Mouse (Mus musculus): ENCODE measurements around the gene Cmtm8. TPM values are rescaled to one million over a fixed set of nuclear protein-coding genes. Genes with fewer than 3 reads are reported as not detected.

Cmtm8 gene
- polyA plus RNA-seq, 1 experiment, result 4.2 TPM

DNA sequence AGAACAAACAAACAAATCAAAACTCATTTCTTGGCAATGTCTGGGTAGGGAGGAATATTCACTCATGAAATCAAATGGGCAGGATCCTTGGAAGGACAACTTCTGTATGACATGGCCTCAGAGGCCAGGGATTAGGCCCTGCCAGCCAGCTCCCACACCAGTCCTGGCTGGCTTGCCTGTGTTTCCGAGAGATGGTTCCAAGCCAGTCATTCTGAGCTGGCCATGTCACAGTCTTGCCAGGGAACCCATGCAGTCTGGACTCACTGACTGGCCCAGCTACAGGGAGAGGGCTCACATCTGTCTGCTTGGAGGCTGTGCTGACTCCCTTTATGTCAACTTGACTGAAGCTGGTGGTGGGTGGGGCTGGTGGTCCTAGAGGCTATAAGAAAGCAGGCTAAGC lies 41.8 kb downstream of the Cmtm8 start:
- H3K4me1 ChIP-seq (ENCODE audit: control insufficient read depth, insufficient read depth, low read length), result no peaks in the 10 kb centered on the region
- H3K27me3 ChIP-seq (ENCODE audit: control insufficient read depth, insufficient read depth, low read length), result no peaks in the 10 kb centered on the region
- TF ChIP-seq POLR2A (IDR thresholded peaks at IDR 0.05; ENCODE audit: borderline replicate concordance, insufficient read depth, low read length) (no peak), CTCF (IDR thresholded peaks at IDR 0.05; ENCODE audit: borderline replicate concordance, insufficient read depth, low read depth, low read length) (no peak)
- DNase-seq, result no peak
- H3K27ac ChIP-seq (ENCODE audit: insufficient read depth, low read length), result no peak overlapping the region
- 22% methylated on average over 1 of the region's 1 CpGs for WGBS
- H3K4me3 ChIP-seq (replicated peaks; ENCODE audit: insufficient read depth, low read depth, low read length), result no peak overlapping the region

DNA sequence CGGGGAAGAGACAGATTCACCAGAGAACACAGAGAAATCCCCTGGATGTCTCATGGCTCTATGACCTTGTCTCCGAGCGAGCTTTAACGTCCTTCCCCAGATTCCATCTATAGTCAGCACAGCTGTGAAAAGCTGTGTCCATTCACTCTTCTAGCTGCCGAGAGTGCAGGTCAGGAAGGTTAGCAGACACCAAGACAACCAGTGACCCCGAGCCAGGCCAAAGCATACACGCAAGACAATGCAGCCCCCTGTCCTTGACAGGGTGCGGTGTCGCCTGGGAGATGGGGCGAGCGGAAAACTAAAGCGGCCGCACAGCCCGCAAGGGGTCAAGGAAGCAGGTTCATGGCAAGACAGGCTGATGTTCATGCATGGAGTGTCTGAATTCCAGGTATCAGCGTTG lies 42.7 kb downstream of the Cmtm8 start:
- no peak overlapping the region for H3K27ac ChIP-seq (ENCODE audit: insufficient read depth, low read length)
- WGBS, result 58% methylated on average over 15 of the region's 15 CpGs
- H3K4me1 ChIP-seq (ENCODE audit: control insufficient read depth, insufficient read depth, low read length), result no peaks in the 10 kb centered on the region
- TF ChIP-seq POLR2A (IDR thresholded peaks at IDR 0.05; ENCODE audit: borderline replicate concordance, insufficient read depth, low read length), result no peak
- no peak for TF ChIP-seq CTCF (IDR thresholded peaks at IDR 0.05; ENCODE audit: borderline replicate concordance, insufficient read depth, low read depth, low read length)
- no peak overlapping the region for H3K4me3 ChIP-seq (replicated peaks; ENCODE audit: insufficient read depth, low read depth, low read length)
- no peak for DNase-seq
- H3K27me3 ChIP-seq (ENCODE audit: control insufficient read depth, insufficient read depth, low read length), result no peaks in the 10 kb centered on the region

DNA sequence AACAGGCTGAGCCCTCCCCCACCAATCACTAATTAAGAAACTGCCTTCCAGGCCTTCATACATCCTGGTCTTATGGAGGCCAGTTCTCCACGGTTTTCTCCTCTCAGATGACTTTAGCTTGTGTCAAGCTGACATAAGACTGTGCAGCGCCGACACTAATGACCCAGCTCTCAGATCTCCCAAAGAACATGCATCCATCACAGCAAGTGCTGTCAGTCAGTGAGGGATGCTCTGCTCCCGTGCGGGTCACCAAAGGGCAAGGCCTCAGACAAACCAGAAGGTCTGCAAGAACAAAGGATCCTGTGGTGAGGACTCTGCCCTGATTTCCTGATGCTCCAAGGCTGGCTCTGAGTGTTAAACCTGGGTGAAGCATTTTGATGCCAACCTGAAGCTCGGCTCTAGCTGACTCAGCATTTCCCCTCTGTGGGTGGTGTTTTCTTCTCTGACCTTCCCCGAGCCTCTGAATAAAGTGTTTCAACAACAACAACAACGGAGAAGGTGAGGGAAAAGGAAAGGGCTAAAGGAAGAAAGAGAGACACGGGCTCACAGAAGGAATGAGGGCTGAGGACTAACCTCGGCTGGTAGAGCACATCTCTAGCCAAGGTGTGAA lies 44.4 kb downstream of the Cmtm8 start:
- Histone ChIP-seq H3K27me3 (ENCODE audit: control insufficient read depth, insufficient read depth, low read length) (no peaks in the 10 kb centered on the region), H3K4me3 (replicated peaks; ENCODE audit: insufficient read depth, low read depth, low read length) (no peak overlapping the region), H3K4me1 (ENCODE audit: control insufficient read depth, insufficient read depth, low read length) (no peaks in the 10 kb centered on the region), H3K27ac (ENCODE audit: insufficient read depth, low read length) (no peak overlapping the region)
- no peak for DNase-seq
- TF ChIP-seq POLR2A (IDR thresholded peaks at IDR 0.05; ENCODE audit: borderline replicate concordance, insufficient read depth, low read length) (no peak), CTCF (IDR thresholded peaks at IDR 0.05; ENCODE audit: borderline replicate concordance, insufficient read depth, low read depth, low read length) (no peak)
- 72% methylated on average over 10 of the region's 10 CpGs for WGBS

- no peak overlapping the region for H3K27ac ChIP-seq (ENCODE audit: insufficient read depth, low read length)
- no peak for TF ChIP-seq CTCF (IDR thresholded peaks at IDR 0.05; ENCODE audit: borderline replicate concordance, insufficient read depth, low read depth, low read length)
- no peak for TF ChIP-seq POLR2A (IDR thresholded peaks at IDR 0.05; ENCODE audit: borderline replicate concordance, insufficient read depth, low read length)
- H3K27me3 ChIP-seq (ENCODE audit: control insufficient read depth, insufficient read depth, low read length), result no peaks in the 10 kb centered on the region
- no peaks in the 10 kb centered on the region for H3K4me1 ChIP-seq (ENCODE audit: control insufficient read depth, insufficient read depth, low read length)
- WGBS, result 58% methylated on average over 6 of the region's 6 CpGs
- no peak overlapping the region for H3K4me3 ChIP-seq (replicated peaks; ENCODE audit: insufficient read depth, low read depth, low read length)
- no peak for DNase-seq
Measured at GRCm38 (mm10) chr9:114798845-114799244, 45.1 kb downstream of the Cmtm8 start.

DNA sequence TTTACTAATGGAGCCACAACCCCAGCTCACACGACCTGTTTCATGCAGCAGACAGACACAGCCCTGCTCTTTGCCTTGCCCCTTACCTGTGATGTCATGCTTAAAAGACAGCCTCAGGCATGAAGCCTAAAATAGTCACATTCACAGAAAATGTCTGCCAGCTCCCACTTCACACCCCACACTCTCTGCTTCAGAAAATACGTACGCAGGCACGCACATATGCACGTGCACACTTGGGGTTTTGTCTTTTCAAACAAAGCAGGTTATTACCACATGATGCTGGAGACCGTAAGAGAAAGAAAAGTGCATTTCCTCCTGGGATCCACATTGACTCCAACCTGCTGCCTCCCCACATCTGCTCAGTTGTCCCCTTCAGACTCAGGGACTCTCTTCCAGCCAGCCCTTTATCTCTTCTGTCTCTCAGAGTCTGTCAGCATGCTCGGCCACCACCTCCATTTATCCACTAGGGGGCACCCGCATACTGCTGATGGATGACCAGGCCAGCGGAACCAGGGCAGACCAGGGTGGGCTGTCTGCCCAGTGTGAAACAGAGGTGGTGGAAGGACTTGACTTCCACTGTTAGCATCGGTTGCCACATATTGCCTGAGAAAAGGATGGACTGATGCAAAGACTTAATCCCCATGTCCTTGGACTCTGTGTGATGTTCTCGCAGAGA lies 46.5 kb downstream of the Cmtm8 start:
- no peak for TF ChIP-seq POLR2A (IDR thresholded peaks at IDR 0.05; ENCODE audit: borderline replicate concordance, insufficient read depth, low read length)
- TF ChIP-seq CTCF (IDR thresholded peaks at IDR 0.05; ENCODE audit: borderline replicate concordance, insufficient read depth, low read depth, low read length), result peak; percentile 96
- WGBS, result 54% methylated on average over 11 of the region's 11 CpGs
- peak; percentile 69 to 80 for DNase-seq

DNA sequence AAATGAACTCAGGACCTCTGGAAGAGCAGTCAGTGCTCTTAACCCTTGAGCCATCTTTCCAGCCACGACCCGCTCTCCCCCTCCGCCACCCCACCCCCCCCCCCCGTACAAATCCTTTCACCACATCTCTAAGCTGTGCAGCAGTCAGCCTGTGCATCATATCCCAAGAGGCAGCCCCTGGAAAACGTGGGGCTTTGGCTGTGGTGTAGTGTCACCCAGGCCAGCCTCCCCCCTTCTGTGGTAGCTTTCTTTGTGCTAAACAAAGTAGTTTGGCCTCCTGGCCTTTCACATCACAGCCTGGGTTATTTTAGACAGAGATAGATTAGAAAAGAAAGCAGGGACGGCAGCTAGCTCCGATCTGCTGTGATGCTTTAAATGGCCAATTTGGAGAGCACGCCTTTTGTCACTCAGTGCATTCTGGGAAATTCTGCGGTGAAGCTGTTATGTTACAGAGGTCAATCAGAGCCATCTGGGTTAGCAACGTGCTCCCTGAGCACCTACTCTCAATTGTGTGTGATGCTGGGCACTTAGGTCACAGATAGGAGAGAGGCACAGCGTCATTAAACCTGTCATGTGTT lies 47.4 kb downstream of the Cmtm8 start:
- Histone ChIP-seq H3K27ac (ENCODE audit: insufficient read depth, low read length) (no peak overlapping the region), H3K27me3 (ENCODE audit: control insufficient read depth, insufficient read depth, low read length) (no peaks in the 10 kb centered on the region), H3K4me3 (replicated peaks; ENCODE audit: insufficient read depth, low read depth, low read length) (no peak overlapping the region), H3K4me1 (ENCODE audit: control insufficient read depth, insufficient read depth, low read length) (no peaks in the 10 kb centered on the region)
- no peak for DNase-seq
- 58% methylated on average over 11 of the region's 11 CpGs for WGBS
- TF ChIP-seq POLR2A (IDR thresholded peaks at IDR 0.05; ENCODE audit: borderline replicate concordance, insufficient read depth, low read length), result no peak
- TF ChIP-seq CTCF (IDR thresholded peaks at IDR 0.05; ENCODE audit: borderline replicate concordance, insufficient read depth, low read depth, low read length), result no peak

More for the DNA sequence above, 46.5 kb downstream of the Cmtm8 start:
- no peaks in the 10 kb centered on the region for H3K27me3 ChIP-seq (ENCODE audit: control insufficient read depth, insufficient read depth, low read length)
- H3K4me1 ChIP-seq (ENCODE audit: control insufficient read depth, insufficient read depth, low read length), result no peaks in the 10 kb centered on the region
- H3K4me3 ChIP-seq (replicated peaks; ENCODE audit: insufficient read depth, low read depth, low read length), result no peak overlapping the region
- H3K27ac ChIP-seq (ENCODE audit: insufficient read depth, low read length), result no peak overlapping the region

DNA sequence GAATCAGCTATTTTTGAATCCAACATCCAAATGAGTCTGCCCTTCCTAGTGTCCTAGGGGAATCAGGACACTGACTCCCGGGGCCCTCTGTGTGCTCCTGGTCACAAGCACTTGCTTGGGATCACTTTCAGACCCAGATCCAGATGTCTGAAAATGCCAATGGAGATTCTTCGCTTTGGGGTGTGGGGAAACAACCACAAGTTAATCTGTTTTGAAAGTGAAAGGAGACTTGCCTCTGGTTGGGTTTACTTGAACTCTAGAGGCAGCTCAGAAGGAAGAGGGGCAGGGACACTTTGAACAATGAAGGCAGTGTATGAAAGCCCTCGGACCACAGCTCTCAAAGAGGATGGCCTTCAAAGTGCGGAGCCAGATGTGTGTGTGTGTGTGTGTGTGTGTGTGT lies 49.5 kb downstream of the Cmtm8 start:
- no peak for DNase-seq
- no peak overlapping the region for H3K4me3 ChIP-seq (replicated peaks; ENCODE audit: insufficient read depth, low read depth, low read length)
- H3K27ac ChIP-seq (ENCODE audit: insufficient read depth, low read length), result no peak overlapping the region
- no peaks in the 10 kb centered on the region for H3K27me3 ChIP-seq (ENCODE audit: control insufficient read depth, insufficient read depth, low read length)
- 78% methylated on average over 4 of the region's 4 CpGs for WGBS
- no peaks in the 10 kb centered on the region for H3K4me1 ChIP-seq (ENCODE audit: control insufficient read depth, insufficient read depth, low read length)
- TF ChIP-seq POLR2A (IDR thresholded peaks at IDR 0.05; ENCODE audit: borderline replicate concordance, insufficient read depth, low read length) (no peak), CTCF (IDR thresholded peaks at IDR 0.05; ENCODE audit: borderline replicate concordance, insufficient read depth, low read depth, low read length) (no peak)

Data from cerebellum, adult 2 months (tissue).